Mouse (Mus musculus) heart, postnatal 0 days (tissue): Measurements from ENCODE around the gene Parp11.

ENCODE experiments used
- CTCF ChIP-seq: IDR thresholded peaks from 2 replicates; pipeline ENCODE4 v1.5.1; 2016; ENCODE audit warnings: antibody characterized with exemption, control low read depth, low read depth
- EP300 ChIP-seq: IDR thresholded peaks from 2 replicates; pipeline ENCODE4 v1.6.1; 2016; ENCODE audit warnings: antibody characterized with exemption, low read depth

DNA sequence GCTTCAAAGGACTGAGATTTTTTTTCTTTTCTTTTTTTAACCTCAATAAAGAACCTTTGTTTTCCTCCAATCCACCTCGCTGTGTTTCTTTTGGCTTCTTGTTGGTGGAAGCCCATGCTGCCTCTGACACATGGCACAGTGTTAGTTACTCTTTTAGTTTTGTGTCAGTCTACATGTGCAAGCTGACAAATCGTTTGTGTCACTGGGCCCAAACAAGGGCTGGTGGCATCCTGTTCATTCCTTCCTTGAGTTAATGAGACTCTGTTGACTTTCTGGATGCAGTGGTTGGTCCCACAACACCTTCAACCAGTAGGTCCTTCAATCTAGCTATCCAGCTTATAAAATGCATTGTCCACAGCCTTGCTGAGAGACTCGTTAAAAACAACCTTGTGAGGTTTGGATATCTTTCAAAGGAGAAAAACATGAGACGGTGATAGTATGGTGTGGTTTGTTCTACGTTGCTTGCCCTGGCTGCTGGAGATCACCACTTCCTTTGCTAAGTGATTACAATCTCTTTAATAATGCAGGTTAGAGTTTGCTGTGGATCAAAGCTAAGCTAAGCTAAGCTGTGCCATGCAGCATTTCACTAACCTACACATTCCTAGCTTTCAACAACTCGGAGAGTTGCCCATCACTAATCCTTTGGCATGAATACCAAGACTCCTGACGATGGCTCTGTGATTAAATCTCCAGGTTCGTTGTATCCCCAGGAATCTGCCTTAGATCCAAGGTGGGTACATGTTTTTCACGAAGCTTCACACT is 12.6 kb upstream of the Parp11 start:
- no peak for TF ChIP-seq CTCF
- no peak for TF ChIP-seq EP300
